Mouse (Mus musculus) layer of hippocampus, postnatal 25 days (tissue): ENCODE measurements at regions not wholly inside any gene's neighbourhood (a gene's known extent, or its start where the extent isn't known, plus 50 kb on each side); places are given as distances from the start of the nearest gene placed in this dataset.
A peak's percentile ranks its signal among the peaks of the same experiment; 100 is the strongest.

Experiments
- DNase-seq, 2 experiments: peaks; one replicate each; pipeline ENCODE4 v3.0.0; 2022; ENCODE audit warnings: mixed read lengths in 2 of 2, low spot score in 1 of 2; ENCODE audit errors: extremely low spot score in 1 of 2

DNA sequence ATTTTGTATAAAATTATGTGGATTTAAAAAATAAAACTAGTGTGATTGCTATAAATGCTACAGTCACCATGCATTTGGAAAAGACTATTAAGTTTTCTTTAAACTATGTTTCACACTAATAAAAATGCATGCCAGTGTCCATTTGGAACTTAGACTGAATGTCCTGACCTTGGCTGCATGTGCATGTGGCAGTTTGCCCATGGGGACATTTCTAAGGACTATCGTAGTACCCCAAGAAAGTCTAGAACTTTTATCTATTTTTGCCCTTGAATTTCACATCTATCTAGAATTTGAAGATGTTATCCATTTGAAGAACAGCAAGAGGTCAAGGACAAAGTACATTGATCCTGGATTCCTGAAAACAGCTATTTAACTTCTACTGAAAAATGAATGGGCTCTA is 745.9 kb downstream of the Tmem182 start:
- DNase-seq, result no peak

DNA sequence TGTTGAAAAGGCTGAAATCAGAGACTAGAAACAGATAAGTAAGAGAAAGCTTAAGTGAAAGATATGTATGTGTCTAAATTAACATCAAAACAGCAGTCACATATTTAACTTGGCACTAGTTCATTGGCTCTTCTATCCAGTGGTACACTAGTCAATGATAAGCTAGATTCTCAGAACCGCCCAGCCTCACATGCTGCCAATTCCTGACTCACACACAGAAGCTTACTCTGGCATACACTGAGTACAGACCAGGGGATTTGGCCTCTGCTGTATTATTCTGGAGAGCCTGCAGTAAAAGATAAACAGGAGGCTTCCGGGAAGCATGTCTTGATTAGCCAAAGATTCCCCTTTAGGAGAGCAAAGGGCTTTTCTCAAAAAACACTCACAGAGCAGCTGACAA is 750.2 kb downstream of the Tmem182 start:
- DNase-seq, result peak in 1 of 2 experiments; percentile 4

DNA sequence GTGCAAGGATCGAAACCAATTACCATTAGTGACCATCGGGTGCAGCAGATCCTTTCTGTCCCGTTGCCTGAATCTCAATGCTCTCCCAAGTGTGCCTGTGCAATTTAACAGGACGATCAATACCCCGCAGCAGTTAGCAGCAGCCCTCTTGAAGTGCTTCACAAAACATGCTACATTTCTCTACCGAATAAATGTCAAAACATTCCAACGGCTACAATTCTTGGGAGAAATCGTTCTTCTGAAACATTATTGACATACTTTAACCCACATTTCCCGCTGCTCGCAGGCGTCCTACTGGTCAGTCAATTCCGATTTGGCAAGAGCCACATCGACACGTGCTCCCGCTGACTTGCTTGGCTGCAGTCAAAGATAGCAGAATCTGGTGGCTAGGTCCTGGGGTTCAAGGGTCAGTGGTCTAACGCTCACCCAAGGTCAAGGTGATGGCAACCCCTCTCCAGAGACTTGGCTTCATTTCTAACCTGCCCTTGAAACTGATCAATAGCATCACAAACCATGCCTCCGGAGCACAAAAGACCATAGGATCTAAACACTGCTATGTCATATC is 753.8 kb downstream of the Tmem182 start:
- DNase-seq, result no peak

DNA sequence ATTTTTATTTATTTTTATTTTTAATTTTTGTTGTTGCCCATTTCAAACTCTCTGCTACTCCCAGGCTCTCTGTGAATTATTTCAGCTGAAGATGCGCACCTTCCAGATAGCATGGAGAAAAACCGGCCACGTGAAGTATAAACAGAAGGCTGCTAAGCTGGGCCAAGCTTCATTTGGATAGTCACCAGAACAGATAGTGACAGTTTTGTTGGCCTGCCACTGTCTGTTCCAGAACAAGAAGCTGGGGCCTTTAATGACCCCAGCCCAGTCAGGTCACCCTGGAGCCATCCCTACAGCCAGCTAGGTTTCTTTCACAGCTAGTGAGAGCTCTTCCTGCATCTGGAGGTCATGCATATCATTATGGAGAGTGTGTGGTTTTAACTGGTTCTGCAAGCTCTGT is 754.6 kb downstream of the Tmem182 start:
- DNase-seq, result no peak

DNA sequence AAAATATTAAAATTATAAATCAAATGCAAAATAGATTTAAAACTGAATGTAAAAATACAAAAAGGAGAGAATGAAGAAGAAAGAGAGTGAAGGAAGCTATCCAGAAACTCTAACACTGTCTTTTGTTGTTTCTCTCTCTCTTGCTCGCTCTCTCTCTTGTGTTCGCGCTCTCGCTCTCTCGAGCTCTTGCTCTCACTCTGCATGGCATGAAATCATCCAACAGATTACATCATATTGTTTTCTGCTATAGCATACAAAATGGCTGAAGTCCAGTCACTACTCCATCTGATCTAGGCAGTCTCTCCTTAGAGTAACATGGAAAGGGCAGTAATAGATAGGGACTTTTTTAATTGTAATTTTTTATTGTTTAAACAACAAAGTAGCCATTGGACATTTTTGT is 798.1 kb downstream of the Tmem182 start:
- DNase-seq, result no peak

DNA sequence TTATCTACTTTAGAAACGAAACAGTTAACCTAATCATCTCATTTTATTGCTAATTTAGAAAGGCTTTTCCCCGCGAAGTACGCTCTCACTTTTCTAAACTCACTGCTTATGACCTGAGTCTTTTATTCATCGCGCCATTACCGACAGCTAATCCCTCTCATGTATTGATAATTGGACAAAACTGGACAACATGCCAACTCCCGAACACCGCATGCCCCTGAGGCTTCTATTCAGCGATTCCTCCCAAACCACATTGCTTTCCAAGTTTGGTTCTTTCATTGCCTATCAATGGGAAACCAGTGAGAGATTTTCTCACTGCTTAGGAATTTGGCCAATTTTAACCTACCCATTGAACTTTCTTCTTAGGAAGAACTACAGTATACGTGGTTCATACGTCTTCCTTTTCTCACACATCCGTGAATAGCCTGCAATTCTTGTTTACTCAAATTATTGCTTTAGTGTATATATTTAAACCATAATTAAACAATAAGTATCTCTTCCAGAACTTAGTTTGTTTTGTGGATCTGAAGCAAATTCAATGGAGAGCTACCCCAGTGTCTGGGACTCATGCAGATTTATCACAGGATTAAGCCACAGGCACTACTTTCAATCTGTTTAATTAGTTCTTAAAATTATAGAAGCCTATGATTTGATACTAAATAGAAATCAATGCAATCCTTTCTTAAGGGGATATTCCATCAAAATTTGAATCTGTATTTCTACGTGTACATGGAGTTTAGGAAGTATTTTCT is 799.8 kb downstream of the Tmem182 start:
- DNase-seq, result no peak

DNA sequence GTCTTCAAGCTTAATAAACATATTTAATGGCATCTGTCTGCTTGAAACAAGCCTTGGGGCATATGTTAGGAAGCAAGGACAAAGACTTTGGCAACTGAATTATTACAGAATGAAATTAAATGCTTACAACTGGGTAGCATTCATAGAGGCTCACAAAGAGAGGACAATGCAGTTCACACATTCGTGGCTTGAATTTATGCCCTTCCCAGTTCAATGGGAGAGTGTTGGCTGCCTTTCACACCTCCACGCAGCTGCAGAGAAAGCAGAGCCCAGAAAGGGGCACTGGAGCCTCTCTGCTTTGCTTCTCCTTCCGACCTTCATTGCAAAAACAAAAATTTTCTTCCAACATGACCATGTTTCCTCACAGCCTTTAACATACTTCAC is 800.3 kb downstream of the Tmem182 start:
- no peak for DNase-seq

DNA sequence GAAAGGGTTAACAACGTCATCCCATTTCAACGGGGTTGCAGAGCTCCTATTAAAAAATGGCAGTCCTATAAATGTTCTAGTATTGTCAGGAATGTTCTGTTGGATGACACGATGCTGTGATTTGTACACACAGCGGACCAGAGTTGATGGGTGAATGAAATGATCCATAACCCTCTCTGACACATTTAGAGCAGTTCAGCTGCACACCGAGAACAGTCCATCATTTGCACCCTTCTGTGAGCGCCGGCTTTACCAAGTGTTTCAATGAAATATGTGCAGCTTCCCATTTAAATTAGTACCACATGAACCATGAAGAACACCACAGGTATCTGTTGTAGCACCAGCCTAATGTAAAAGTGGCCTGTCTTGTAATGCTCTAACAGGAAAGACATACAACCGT is 805.4 kb downstream of the Tmem182 start:
- no peak for DNase-seq

DNA sequence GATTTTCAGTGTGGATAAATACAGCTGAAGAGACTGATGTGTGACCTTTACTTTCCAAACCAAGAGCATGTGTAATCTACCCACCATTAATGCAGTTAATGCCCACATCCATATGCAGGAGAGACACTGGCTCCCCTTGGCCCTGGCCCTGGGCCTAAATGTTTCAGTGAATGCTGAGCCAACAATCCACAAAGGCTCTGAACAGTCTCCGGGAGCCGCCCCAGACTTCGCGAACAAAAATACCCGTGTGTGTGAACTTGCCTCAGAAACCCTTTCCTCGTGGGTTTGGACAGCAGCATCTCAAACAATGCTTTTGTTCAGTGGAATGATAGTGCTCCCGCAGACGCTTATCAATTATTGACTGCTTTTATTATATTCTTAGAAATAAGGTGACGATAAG is 846.4 kb downstream of the Tmem182 start:
- no peak for DNase-seq

DNA sequence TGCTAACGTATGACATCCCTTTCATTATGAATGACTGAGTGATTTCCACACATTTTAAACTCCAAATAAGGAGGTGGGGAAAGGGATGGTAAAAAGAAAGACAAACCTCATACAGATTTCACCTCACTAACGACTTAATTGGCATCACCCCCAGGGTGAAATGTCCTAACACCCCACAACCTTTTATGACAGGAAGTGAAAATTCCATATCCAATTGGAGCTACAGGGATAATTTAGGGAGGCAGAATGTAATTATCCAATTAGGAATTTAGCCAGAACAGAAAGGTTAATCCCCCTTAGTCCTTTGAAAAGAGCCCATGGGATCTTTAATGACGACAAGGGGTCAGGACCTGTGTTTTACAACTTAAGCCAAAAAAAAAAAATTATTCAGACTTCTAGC is 846.8 kb downstream of the Tmem182 start:
- DNase-seq, result no peak

DNA sequence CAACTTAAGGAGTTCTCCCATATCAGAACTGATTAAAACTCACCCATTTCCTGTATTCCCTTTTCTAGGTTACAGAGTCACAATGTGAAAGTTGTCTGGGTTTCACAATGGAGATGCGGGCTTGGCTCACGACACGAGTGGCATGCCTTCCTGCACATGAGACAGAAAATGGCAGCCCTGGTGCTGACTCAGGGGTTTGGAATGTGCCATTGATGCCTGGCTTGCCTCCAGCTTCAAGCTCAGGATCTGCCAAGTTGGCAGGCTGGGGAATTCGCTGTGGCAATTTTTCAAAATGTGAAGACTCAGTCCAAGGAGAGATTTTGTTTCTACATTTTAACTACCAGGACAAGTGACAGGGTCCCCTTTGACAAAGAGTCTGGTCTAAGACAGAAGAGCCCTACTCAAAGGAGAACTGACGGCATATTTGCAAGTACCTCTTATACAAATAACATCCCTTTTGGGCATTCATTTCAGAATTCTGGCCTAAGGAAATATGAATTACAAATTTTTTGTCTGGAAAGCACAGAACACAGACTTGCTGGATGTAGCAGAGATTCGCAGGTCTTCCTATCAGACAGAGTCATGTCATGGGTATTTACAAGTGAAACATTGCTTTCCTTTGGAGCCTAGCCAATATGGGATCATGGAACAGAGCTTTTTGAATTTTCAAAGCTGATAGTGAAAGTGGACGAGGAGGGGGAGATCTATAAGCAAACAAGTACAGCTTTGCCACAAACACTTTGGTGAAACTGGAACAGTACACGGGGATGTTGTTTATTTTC is 847.4 kb downstream of the Tmem182 start:
- DNase-seq, result peak; percentile 30 to 63

DNA sequence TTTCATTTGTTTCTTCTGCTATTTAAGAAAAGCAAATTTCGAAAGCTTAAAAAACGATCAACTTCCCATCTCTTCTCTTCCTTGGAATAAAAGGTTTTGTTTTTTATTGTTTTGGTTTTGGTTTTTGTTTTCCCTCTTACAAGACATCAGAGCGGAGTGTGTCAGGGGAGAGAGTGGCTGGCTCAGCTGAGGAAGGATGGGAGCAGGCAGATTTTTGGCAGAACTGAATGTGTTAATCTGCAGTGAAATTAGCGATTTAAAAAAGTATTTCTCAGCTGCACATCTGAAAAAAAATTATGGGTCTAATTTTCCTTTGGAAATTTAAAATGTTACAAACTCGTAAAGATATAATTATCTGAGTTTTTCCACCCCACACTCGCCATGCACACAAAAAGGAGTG is 868.7 kb downstream of the Tmem182 start:
- DNase-seq, result no peak

DNA sequence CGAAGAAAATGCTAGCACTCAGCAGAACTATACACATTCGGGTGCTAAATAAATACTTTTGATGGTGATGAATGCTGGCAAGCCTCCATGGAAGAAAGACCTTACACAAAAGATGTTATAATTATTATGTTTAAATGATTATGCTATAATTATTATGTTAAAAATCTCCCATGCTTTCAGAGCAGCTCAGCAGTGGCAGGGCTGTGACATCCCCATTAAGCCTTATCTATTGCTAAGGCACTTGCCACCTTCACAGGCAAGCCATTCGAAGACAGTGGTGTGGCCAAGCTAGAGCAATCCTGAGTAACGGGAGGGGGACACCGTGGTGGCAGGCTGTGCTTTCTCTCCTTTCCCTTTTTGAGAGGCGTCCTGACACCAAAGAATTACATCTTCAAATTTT is 869.9 kb downstream of the Tmem182 start:
- DNase-seq, result no peak

DNA sequence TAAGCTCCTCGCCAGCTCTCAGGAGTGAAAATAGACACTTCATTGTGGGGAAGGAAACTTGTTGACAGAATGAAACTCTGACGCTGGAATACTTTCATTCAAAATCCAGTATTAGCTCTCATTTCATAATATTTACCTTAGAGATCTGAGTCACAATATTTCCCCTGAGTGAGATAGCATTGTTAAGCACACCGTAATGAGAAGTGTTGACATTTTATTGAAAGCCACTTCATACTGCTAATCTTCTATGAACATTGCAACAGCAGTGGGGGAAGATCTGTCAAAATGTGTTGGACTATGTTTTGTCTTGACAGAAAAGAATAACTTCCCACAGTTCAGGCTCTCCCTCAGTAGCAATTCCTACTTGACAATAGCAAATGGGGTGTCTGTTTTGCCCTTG is 900.3 kb downstream of the Tmem182 start:
- no peak for DNase-seq

DNA sequence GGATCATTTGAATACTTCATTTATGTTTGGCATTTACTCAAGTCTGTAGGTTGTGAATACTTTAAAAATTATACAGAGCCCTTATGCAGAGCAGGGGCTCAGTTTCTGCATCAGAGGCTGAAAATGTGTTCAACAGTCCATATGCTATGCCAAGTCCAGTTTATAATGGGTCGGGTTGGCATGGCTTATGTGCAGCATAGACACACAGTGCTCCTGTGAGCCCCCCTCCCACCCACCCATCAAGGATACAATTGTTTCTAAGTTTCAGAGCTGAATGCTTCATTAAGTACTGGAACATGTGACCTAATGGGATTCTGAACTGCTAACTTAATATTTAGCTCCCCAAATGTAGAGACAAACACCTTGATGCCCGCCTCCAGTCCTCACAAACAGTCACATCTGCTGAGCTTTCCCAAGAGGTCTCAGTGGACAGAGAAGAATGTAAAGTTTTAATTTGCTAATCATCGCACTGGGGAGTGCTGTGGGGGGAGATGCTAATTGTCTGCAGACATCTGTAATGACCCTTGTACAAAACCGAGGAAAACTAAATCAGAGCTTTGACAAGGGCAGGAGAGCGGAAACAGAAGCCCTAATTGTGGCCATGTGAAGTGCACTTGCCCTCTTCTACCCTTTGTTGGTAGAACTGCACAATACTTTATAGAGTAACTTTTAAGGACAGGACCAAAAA is 937.4 kb downstream of the Tmem182 start:
- no peak for DNase-seq

DNA sequence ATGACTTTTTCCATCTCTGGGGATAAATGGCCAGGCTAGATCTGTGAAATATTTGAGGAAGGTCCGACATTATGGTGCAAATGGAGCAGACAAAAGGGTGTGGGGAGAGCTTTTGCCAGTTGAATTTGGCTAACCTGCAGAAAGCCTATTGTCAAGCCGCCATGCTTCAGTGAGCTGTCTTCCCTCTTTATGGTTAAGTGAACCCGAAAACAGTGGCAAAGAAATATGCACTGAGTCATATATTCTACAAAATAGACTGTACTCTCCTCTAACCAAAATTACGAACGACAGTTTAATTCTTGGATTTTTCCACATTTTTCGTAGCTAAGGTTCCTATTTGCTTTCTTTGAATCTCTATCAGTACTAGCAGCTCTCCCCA is 937.9 kb downstream of the Tmem182 start:
- DNase-seq, result no peak

DNA sequence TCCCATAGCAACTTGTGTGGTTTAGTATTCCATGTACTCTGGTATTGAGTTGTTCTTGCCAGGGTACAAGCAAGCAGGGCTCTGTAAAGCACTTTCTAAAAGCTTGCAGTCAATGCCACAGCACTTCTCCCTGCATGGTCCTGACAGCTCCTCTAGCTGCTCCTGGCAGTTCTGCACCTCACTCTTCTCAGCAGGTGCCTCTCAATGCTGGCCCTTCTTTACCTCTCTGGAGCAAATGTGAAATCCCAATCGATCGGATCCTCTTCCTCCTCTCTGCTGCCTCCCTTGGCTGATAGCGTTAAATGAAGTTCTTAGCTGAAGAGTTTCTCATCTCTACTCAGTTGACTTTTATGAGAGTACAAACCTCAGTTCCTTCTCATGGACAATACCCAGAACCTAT is 939.1 kb downstream of the Tmem182 start:
- DNase-seq, result no peak

DNA sequence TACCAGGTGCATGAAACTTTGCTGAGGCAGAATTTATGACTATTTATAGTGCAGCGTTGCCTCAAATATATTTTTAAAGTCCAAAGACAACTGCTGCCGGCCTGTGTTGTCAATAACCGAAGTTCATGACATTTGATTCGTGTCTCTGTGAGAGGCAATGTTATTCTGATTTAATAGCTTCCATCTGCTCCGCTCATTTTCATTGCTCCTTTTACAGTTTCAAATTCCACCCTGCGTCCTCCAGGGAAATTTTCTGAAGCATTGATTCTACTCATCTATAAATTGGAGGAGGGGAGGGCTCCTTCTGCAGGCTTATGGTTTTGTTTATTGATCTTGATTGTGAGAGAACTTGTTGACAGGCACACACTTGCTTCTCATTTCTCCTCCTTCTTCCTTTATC is 936.2 kb upstream of the Pou3f3 start:
- no peak for DNase-seq
